Mouse (Mus musculus) liver, postnatal 0 days (tissue): ENCODE measurements around the gene Hoxc8. TPM values are rescaled to one million over a fixed set of nuclear protein-coding genes. Genes with fewer than 3 reads are reported as not detected.

ENCODE experiments used
- ATAC-seq: fragments of 200-750 bp; cut with Nextera tagmentation; 2 replicates; pipeline ENCODE4 v1.8.0; 2017; ENCODE audit warnings: mild to moderate bottlenecking, moderate library complexity
- DNase-seq: peaks from one replicate; pipeline ENCODE4 v3.0.0-alpha.2; 2016
- H3K27ac ChIP-seq: fragments of 300-500 bp; sonication (generic); 2 replicates; pipeline ENCODE4 v1.5.1; 2014; ENCODE audit warnings: antibody characterized with exemption, moderate library complexity, mild to moderate bottlenecking, low read depth
- H3K27me3 ChIP-seq: fragments of 300-500 bp; sonication (generic); 2 replicates; pipeline ENCODE4 v1.6.1; 2014; ENCODE audit warnings: low read length, control low read depth, mixed read lengths; ENCODE audit not compliant: insufficient read depth
- H3K36me3 ChIP-seq: fragments of 300-500 bp; sonication (generic); replicated peaks from 2 replicates; pipeline ENCODE4 v1.6.1; 2014; ENCODE audit warnings: mild to moderate bottlenecking, control low read depth, low read length, moderate library complexity, mixed read lengths; ENCODE audit not compliant: insufficient read depth
- H3K4me1 ChIP-seq: fragments of 300-500 bp; sonication (generic); 2 replicates; pipeline ENCODE4 v1.6.1; 2014; ENCODE audit warnings: antibody characterized with exemption, mild to moderate bottlenecking, control low read depth; ENCODE audit not compliant: insufficient read depth
- H3K4me2 ChIP-seq: fragments of 300-500 bp; sonication (generic); 2 replicates; pipeline ENCODE4 v1.6.1; 2014; ENCODE audit warnings: low read depth, mild to moderate bottlenecking, low read length, moderate library complexity, mixed read lengths
- H3K4me3 ChIP-seq: fragments of 300-500 bp; sonication (generic); 2 replicates; pipeline ENCODE4 v1.5.1; 2014; ENCODE audit warnings: low read depth, low read length
- H3K9ac ChIP-seq: fragments of 300-500 bp; sonication (generic); replicated peaks from 2 replicates; pipeline ENCODE4 v1.6.1; 2014; ENCODE audit warnings: mild to moderate bottlenecking, moderate library complexity
- H3K9me3 ChIP-seq: fragments of 300-500 bp; sonication (generic); 2 replicates; pipeline ENCODE4 v1.6.1; 2016; ENCODE audit warnings: mild to moderate bottlenecking, control low read depth, low read length, mixed read lengths
- CTCF ChIP-seq: sonication (generic); IDR thresholded peaks from 2 replicates; pipeline ENCODE4 v1.5.1; 2016; ENCODE audit warnings: antibody characterized with exemption, low read depth
- EP300 ChIP-seq: IDR thresholded peaks from 2 replicates; pipeline ENCODE4 v1.6.1; 2016; ENCODE audit warnings: antibody characterized with exemption, low read depth, mild to moderate bottlenecking
- WGBS: fragments of 180-500 bp; shearing (Covaris S2); extraction: QIAGEN DNeasy Blood & Tissue Kit; methylation state at CpG from one replicate; pipeline ENCODE4 v1.1.7; 2014; ENCODE audit not compliant: insufficient replicate concordance; 5-methylcytosine and 5-hydroxymethylcytosine counted together
- polyA plus RNA-seq: library from polyadenylated mRNA; unstranded; fragments of >200 nt; fragmentation: Nextera tagmentation; extraction: Ambion mirVana; gene quantifications from 2 replicates; pipeline ENCODE4 v1.2.1, GENCODE M21; 2015

Hoxc8 gene
- polyA plus RNA-seq, 1 experiment from 2014 or later, result not detected

DNA sequence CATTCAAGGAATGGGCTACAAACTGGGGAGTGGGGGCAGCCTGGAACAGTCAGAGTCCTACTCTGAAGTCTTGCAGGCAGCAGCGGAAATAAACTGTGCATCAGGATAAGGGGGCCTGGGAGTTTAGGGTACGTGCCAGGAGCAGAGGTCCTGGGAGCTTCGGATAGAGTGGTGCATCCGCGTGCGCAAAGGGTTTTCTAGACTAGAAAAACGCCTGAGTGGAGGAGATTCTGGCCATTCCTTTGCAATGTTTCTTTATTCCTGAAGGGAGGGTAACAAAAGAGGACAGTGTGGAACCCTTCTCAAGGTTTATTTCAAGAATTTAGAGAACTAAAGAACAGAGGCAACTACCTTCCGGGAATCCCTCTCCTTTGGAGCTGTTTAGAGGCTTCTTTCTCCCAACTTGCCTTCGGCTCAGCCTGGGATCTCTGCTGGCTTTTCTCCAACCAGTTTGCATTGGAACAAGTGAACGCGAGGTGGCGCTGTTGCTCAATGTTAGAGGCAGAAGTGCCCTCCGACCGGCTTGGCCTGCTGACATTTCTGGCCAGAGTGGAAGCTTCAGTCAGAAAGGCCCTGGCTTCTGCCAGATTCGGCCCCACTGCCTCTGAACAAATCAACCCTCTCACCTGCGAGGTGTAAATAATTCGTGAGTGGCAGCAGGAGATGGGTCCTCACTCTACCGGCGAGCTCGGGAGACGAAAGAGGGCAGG, 3.1 kb upstream of the Hoxc8 start:
- Histone ChIP-seq H3K4me1 (no peaks in the 10 kb centered on the region), H3K36me3 (no peaks in the 10 kb centered on the region), H3K9ac (no peak overlapping the region), H3K27ac (no peak overlapping the region), H3K4me3 (no peak overlapping the region), H3K27me3 (peaks cover 98% of the 10 kb centered on the region), H3K4me2 (no peak overlapping the region), H3K9me3 (no peaks in the 10 kb centered on the region)
- DNase-seq (peak; percentile 91), ATAC-seq (peak; percentile 67; the same call in 1 of the 2 replicates)
- 5% methylated on average over 21 of the region's 21 CpGs for WGBS
- TF ChIP-seq EP300, result no peak
- peak; percentile 91 for TF ChIP-seq CTCF

DNA sequence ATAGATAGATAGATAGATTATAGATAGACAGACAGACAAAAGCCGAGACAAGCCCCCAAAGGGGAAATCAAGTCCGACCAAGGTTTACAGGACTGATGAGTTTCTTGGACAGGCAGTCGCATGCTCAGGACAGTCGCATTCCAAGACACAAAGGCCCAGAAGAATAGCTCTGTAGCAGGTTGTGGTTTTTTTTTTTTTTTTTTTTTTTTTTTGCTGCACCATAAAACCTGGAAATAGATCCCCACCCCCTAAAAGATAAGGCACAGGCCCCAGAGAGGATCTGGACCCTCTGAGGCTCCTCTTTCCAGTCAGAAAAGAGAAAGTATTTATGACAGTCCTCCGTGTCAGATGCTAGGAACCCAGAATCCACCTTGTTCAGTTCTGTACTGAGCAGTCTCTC, 2.3 kb upstream of the Hoxc8 start:
- DNase-seq (no peak), ATAC-seq (no peak)
- H3K9ac ChIP-seq, result no peak overlapping the region
- 29% methylated on average over 5 of the region's 5 CpGs for WGBS
- no peaks in the 10 kb centered on the region for H3K4me1 ChIP-seq
- H3K36me3 ChIP-seq, result no peaks in the 10 kb centered on the region
- H3K27ac ChIP-seq, result no peak overlapping the region
- peaks cover 98% of the 10 kb centered on the region for H3K27me3 ChIP-seq
- H3K4me3 ChIP-seq, result no peak overlapping the region
- TF ChIP-seq EP300 (no peak), CTCF (no peak)
- H3K4me2 ChIP-seq, result no peak overlapping the region
- H3K9me3 ChIP-seq, result no peaks in the 10 kb centered on the region

DNA sequence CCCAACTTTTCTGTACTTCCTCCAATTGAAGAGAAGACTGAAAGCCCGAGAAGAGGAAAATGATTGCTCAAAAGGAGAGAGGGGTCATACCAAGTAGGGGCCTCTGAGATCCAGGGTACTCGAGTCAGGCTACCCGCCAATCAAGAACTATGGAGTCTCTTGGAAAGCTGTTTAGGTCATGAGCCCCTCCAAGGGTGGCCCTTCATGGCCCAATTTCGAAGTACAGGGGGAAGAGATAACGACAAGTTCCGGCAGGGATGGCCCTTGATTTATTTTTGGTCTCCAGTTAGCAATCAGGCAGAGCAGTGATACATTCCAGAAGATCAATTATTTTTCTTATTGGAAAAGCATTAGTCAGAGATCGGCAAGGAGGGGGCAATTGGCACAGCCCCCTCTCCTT, 1.4 kb downstream of the Hoxc8 start:
- Histone ChIP-seq H3K9me3 (no peaks in the 10 kb centered on the region), H3K36me3 (no peaks in the 10 kb centered on the region), H3K9ac (no peak overlapping the region), H3K27ac (no peak overlapping the region), H3K4me2 (no peak overlapping the region), H3K4me3 (no peak overlapping the region), H3K27me3 (peaks cover 97% of the 10 kb centered on the region), H3K4me1 (no peaks in the 10 kb centered on the region)
- 2% methylated on average over 7 of the region's 7 CpGs for WGBS
- no peak for ATAC-seq
- DNase-seq, result no peak
- no peak for TF ChIP-seq EP300
- TF ChIP-seq CTCF, result no peak

DNA sequence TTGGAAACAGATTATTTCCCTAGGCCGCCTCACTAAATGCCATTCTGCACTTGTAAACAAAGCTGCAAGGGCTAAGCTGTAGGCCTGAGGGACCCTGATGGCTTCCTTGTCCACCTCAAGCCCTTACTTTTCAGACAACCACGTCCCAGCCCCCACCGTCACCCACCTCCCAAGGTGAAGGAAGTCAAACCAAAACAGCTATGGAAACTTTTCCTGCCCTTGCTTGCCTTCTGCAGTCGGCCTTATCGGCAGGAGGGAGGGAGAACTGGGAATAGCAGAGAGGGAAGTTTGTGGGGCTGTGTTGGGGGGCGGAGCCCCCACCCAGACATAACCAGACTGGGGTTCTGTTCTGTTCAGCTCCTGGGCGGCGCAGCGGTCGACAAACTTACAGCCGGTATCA, 1.8 kb downstream of the Hoxc8 start:
- Histone ChIP-seq H3K4me2 (no peak overlapping the region), H3K4me1 (no peaks in the 10 kb centered on the region), H3K4me3 (no peak overlapping the region), H3K9ac (no peak overlapping the region), H3K27me3 (peaks cover 97% of the 10 kb centered on the region), H3K36me3 (no peaks in the 10 kb centered on the region), H3K27ac (no peak overlapping the region), H3K9me3 (no peaks in the 10 kb centered on the region)
- ATAC-seq, result no peak
- no peak for DNase-seq
- no peak for TF ChIP-seq EP300
- WGBS, result 3% methylated on average over 11 of the region's 11 CpGs

DNA sequence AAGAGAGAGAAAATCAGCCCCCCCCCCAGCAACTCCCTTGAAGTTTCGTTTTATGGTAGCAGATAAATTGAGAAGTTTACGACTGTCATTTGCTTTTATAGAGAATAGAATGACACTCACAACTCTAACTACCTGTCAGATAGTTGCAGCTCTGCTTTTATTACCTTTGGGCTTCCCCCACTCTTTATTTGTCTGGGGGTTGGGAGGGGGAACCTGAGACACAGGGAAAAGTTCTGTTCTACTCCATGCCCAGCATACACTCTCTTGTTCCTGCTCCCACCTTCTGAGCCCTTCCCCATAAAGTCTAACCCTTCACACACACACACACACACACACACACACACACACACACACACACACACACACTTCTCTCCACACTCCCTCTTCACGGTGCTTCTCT, 2.5 kb downstream of the Hoxc8 start:
- Histone ChIP-seq H3K4me1 (no peaks in the 10 kb centered on the region), H3K36me3 (no peaks in the 10 kb centered on the region), H3K4me3 (no peak overlapping the region), H3K27me3 (peaks cover 97% of the 10 kb centered on the region), H3K4me2 (no peak overlapping the region), H3K27ac (no peak overlapping the region), H3K9ac (no peak overlapping the region), H3K9me3 (no peaks in the 10 kb centered on the region)
- no peak for DNase-seq
- ATAC-seq, result no peak
- no peak for TF ChIP-seq EP300
- TF ChIP-seq CTCF, result no peak
- 2% methylated on average over 3 of the region's 3 CpGs for WGBS

DNA sequence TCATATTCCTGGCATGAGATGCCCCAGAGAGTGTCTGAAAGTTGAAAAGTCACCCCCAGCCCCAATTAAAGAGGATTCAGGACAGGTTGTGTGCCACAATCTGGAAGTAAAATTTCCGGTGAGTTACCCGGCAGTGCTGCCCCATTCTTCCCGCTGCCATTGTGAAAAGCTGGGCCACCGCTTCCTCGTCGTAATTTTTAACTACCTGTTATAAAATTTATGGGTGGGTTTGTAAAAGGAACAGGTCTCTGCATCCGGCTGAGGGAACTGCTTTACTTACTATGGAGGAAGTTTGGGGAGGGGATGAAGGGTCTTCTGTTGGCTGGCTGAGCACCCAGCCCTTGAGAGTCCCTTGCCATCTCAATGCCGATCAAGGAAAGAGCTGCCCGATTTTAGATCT, 6.1 kb downstream of the Hoxc8 start:
- Histone ChIP-seq H3K36me3 (no peaks in the 10 kb centered on the region), H3K27me3 (peaks cover 97% of the 10 kb centered on the region), H3K9me3 (no peaks in the 10 kb centered on the region), H3K27ac (no peak overlapping the region), H3K9ac (no peak overlapping the region), H3K4me3 (no peak overlapping the region), H3K4me2 (no peak overlapping the region), H3K4me1 (peaks cover 4% of the 10 kb centered on the region; the same call in 1 of the 2 replicates)
- DNase-seq, result no peak
- 5% methylated on average over 9 of the region's 9 CpGs for WGBS
- TF ChIP-seq CTCF (no peak), EP300 (no peak)
- no peak for ATAC-seq

DNA sequence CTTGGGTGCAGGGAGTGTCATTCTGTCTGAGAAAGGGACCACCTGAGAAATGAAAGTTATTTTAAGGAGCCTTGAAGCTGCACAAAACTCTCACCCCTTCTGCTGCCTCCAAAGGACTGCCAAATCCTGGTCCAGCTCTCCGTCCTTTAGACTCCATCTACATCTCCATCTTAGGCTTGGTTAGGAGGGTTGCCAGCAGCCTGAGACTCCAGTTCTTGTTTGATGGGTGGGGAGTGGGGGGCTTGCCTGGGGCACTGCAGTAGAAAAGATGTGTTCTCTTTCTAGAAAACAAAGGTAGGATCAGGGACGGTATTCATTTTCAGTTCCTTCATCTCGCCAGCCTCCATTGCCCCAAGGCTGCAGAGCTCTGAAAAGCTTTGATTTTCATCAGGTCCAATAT, 7.0 kb downstream of the Hoxc8 start:
- H3K4me1 ChIP-seq, result peaks cover 4% of the 10 kb centered on the region; the same call in 1 of the 2 replicates

More for the DNA sequence above, 7.0 kb downstream of the Hoxc8 start:
- Histone ChIP-seq H3K4me2 (no peak overlapping the region), H3K9ac (no peak overlapping the region), H3K4me3 (no peak overlapping the region), H3K36me3 (no peaks in the 10 kb centered on the region), H3K9me3 (no peaks in the 10 kb centered on the region), H3K27ac (no peak overlapping the region), H3K27me3 (peaks cover 97% of the 10 kb centered on the region)
- TF ChIP-seq CTCF (no peak), EP300 (no peak)
- ATAC-seq (no peak), DNase-seq (no peak)
- WGBS, result 7% methylated on average over 3 of the region's 3 CpGs
